Mouse (Mus musculus): ENCODE results near the gene Sh3glb2. TPM values are rescaled to one million over a fixed set of nuclear protein-coding genes. Genes with fewer than 3 reads are reported as not detected.

Sh3glb2 gene
- polyA plus RNA-seq, 1 experiment from 2014 or later: 107 TPM

GRCm38 (mm10) chr2:30311481-30311880, 47.7 kb downstream of the Sh3glb2 start:
- no peak for ATAC-seq (ENCODE audit: insufficient read depth, low FRiP score)
- H3K4me2 ChIP-seq (ENCODE audit: low read depth, low read length): no peak overlapping the region
- no peaks in the 10 kb centered on the region for H3K4me1 ChIP-seq (ENCODE audit: control insufficient read depth, insufficient read depth, low read length)
- peaks cover 31% of the 10 kb centered on the region; the same call in 1 of the 2 replicates for H3K36me3 ChIP-seq (ENCODE audit: control insufficient read depth, insufficient read depth, low read length)
- WGBS: 87% methylated on average over 2 of the region's 2 CpGs
- no peak overlapping the region for H3K9ac ChIP-seq (ENCODE audit: low read length)
- no peak overlapping the region for H3K4me3 ChIP-seq (replicated peaks; ENCODE audit: low read length)
- no peaks in the 10 kb centered on the region for H3K9me3 ChIP-seq (replicated peaks; ENCODE audit: control insufficient read depth, low read length)
- H3K27me3 ChIP-seq (ENCODE audit: control insufficient read depth, insufficient read depth, low read length): no peaks in the 10 kb centered on the region
- H3K27ac ChIP-seq (ENCODE audit: low read length): no peak overlapping the region

- H3K9me3 ChIP-seq (replicated peaks; ENCODE audit: control insufficient read depth, low read length): no peaks in the 10 kb centered on the region
- 83% methylated on average over 3 of the region's 3 CpGs for WGBS
- H3K4me3 ChIP-seq (replicated peaks; ENCODE audit: low read length): no peak overlapping the region
- no peaks in the 10 kb centered on the region for H3K4me1 ChIP-seq (ENCODE audit: control insufficient read depth, insufficient read depth, low read length)
- ATAC-seq (ENCODE audit: insufficient read depth, low FRiP score): no peak
- H3K4me2 ChIP-seq (ENCODE audit: low read depth, low read length): no peak overlapping the region
- no peak overlapping the region for H3K27ac ChIP-seq (ENCODE audit: low read length)
- no peaks in the 10 kb centered on the region for H3K27me3 ChIP-seq (ENCODE audit: control insufficient read depth, insufficient read depth, low read length)
- no peak overlapping the region for H3K9ac ChIP-seq (ENCODE audit: low read length)
- peaks cover 16% of the 10 kb centered on the region; the same call in 1 of the 2 replicates for H3K36me3 ChIP-seq (ENCODE audit: control insufficient read depth, insufficient read depth, low read length)
Measured at GRCm38 (mm10) chr2:30309351-30309750, 49.8 kb downstream of the Sh3glb2 start.

DNA sequence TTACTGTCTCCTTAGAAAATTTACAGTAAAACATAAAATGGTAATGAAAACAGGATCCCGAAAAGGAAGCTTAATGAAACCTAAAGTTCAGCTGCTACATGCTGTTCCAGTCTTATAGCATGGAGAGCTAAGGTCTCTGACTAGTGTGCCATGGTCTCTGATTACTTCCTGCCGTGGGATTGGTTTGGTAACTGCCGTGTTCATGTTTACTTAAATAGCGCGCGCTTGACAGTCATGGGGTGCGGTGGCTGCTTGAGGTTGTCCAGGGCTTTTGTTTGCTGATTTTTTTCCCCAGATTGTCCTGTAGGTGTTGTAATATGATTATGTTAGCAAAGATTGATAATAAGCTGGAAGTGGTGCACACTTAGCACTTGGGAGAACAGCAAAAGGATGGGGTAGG, 53.0 kb downstream of the Sh3glb2 start:
- no peaks in the 10 kb centered on the region for H3K9me3 ChIP-seq (replicated peaks; ENCODE audit: control insufficient read depth, low read length)
- no peak overlapping the region for H3K9ac ChIP-seq (ENCODE audit: low read length)
- ATAC-seq (ENCODE audit: insufficient read depth, low FRiP score): peak; percentile 53; the same call in 1 of the 2 replicates
- no peaks in the 10 kb centered on the region for H3K4me1 ChIP-seq (ENCODE audit: control insufficient read depth, insufficient read depth, low read length)
- peaks cover 22% of the 10 kb centered on the region for H3K36me3 ChIP-seq (ENCODE audit: control insufficient read depth, insufficient read depth, low read length)
- H3K27me3 ChIP-seq (ENCODE audit: control insufficient read depth, insufficient read depth, low read length): no peaks in the 10 kb centered on the region
- no peak overlapping the region for H3K4me3 ChIP-seq (replicated peaks; ENCODE audit: low read length)
- no peak overlapping the region for H3K4me2 ChIP-seq (ENCODE audit: low read depth, low read length)
- WGBS: 83% methylated on average over 7 of the region's 7 CpGs
- H3K27ac ChIP-seq (ENCODE audit: low read length): no peak overlapping the region

GRCm38 (mm10) chr2:30299966-30300365, 59.2 kb downstream of the Sh3glb2 start:
- no peaks in the 10 kb centered on the region for H3K4me1 ChIP-seq (ENCODE audit: control insufficient read depth, insufficient read depth, low read length)
- no peak overlapping the region for H3K4me3 ChIP-seq (replicated peaks; ENCODE audit: low read length)
- H3K9ac ChIP-seq (ENCODE audit: low read length): no peak overlapping the region
- no peak overlapping the region for H3K4me2 ChIP-seq (ENCODE audit: low read depth, low read length)
- H3K36me3 ChIP-seq (ENCODE audit: control insufficient read depth, insufficient read depth, low read length): peaks cover 23% of the 10 kb centered on the region
- H3K27me3 ChIP-seq (ENCODE audit: control insufficient read depth, insufficient read depth, low read length): no peaks in the 10 kb centered on the region
- H3K27ac ChIP-seq (ENCODE audit: low read length): no peak overlapping the region
- no peaks in the 10 kb centered on the region for H3K9me3 ChIP-seq (replicated peaks; ENCODE audit: control insufficient read depth, low read length)
- ATAC-seq (ENCODE audit: insufficient read depth, low FRiP score): no peak
- 86% methylated on average over 5 of the region's 5 CpGs for WGBS

DNA sequence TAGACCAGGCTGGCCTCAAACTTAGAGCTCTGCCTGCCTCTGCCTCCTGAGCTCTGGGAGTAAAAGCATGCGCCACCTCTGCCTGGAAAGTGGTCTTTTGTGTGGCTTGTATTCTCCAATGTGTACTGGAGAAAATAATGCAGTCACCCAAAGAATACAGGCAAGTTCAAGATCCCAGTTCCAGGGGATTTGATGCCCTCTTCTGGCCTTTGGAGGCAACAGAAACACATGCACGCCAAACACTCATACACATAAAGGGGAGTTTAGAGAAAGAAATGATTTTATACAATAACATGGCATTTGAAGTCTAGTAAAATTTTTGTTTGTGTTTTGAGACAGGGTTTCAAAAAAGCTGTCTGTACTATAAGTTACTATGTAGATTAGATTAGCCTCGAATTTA, 59.6 kb downstream of the Sh3glb2 start:
- Histone ChIP-seq H3K27me3 (ENCODE audit: control insufficient read depth, insufficient read depth, low read length) (no peaks in the 10 kb centered on the region), H3K4me3 (replicated peaks; ENCODE audit: low read length) (no peak overlapping the region), H3K4me1 (ENCODE audit: control insufficient read depth, insufficient read depth, low read length) (no peaks in the 10 kb centered on the region), H3K36me3 (ENCODE audit: control insufficient read depth, insufficient read depth, low read length) (peaks cover 23% of the 10 kb centered on the region), H3K9me3 (replicated peaks; ENCODE audit: control insufficient read depth, low read length) (no peaks in the 10 kb centered on the region), H3K9ac (ENCODE audit: low read length) (no peak overlapping the region), H3K4me2 (ENCODE audit: low read depth, low read length) (no peak overlapping the region), H3K27ac (ENCODE audit: low read length) (no peak overlapping the region)
- 70% methylated on average over 3 of the region's 3 CpGs for WGBS
- no peak for ATAC-seq (ENCODE audit: insufficient read depth, low FRiP score)

Small RNA genes within 50 kb of the gene (microRNA-seq; reads per million reads assigned to microRNA genes)
- gene Gm47292: not detected

Other genes starting within 250 kb of the Sh3glb2 start
- gene Zer1, start 234.8 kb downstream of the Sh3glb2 start, polyA plus RNA-seq (2015; fragmentation: Nextera tagmentation; extraction: Ambion mirVana): 5.1 and 5.4 TPM in 2 replicates
- 5.2 and 5.4 TPM in 2 replicates for gene Tbc1d13, start 225.6 kb downstream of the Sh3glb2 start, polyA plus RNA-seq (2015; fragmentation: Nextera tagmentation; extraction: Ambion mirVana)
- 17.5 and 19.0 TPM in 2 replicates for gene Endog, start 187.8 kb downstream of the Sh3glb2 start, polyA plus RNA-seq (2015; fragmentation: Nextera tagmentation; extraction: Ambion mirVana)
- 62.7 and 65.6 TPM in 2 replicates for gene Spout1, start 180.9 kb downstream of the Sh3glb2 start, polyA plus RNA-seq (2015; fragmentation: Nextera tagmentation; extraction: Ambion mirVana)
- gene Kyat1, start 153.5 kb downstream of the Sh3glb2 start, polyA plus RNA-seq (2015; fragmentation: Nextera tagmentation; extraction: Ambion mirVana): 25.8 and 39.2 TPM in 2 replicates
- gene Lrrc8a, start 121.6 kb downstream of the Sh3glb2 start, polyA plus RNA-seq (2015; fragmentation: Nextera tagmentation; extraction: Ambion mirVana): 34.0 and 40.1 TPM in 2 replicates
- gene Gm28035, start 118.8 kb downstream of the Sh3glb2 start, polyA plus RNA-seq (2015; fragmentation: Nextera tagmentation; extraction: Ambion mirVana): 0.24 and 0.30 TPM in 2 replicates
- 13.3 and 13.5 TPM in 2 replicates for gene Phyhd1, start 93.1 kb downstream of the Sh3glb2 start, polyA plus RNA-seq (2015; fragmentation: Nextera tagmentation; extraction: Ambion mirVana)
- gene Gm28038, start 78.3 kb downstream of the Sh3glb2 start, polyA plus RNA-seq (2015; fragmentation: Nextera tagmentation; extraction: Ambion mirVana): not detected in 2 replicates
- 32.4 and 34.0 TPM in 2 replicates for gene Dolk, start 73.0 kb downstream of the Sh3glb2 start, polyA plus RNA-seq (2015; fragmentation: Nextera tagmentation; extraction: Ambion mirVana)
- gene Nup188, start 72.9 kb downstream of the Sh3glb2 start, polyA plus RNA-seq (2015; fragmentation: Nextera tagmentation; extraction: Ambion mirVana): 26.0 and 30.5 TPM in 2 replicates
- gene Miga2, start 4.9 kb upstream of the Sh3glb2 start, polyA plus RNA-seq (2015; fragmentation: Nextera tagmentation; extraction: Ambion mirVana): 26.2 and 26.3 TPM in 2 replicates
- 39.0 and 45.8 TPM in 2 replicates for gene Dolpp1, start 32.9 kb upstream of the Sh3glb2 start, polyA plus RNA-seq (2015; fragmentation: Nextera tagmentation; extraction: Ambion mirVana)
- 27.7 and 29.0 TPM in 2 replicates for gene Crat, start 56.5 kb upstream of the Sh3glb2 start, polyA plus RNA-seq (2015; fragmentation: Nextera tagmentation; extraction: Ambion mirVana)
- 138 and 146 TPM in 2 replicates for gene Ptpa, start 56.7 kb upstream of the Sh3glb2 start, polyA plus RNA-seq (2015; fragmentation: Nextera tagmentation; extraction: Ambion mirVana)
- gene Ier5l, start 114.9 kb upstream of the Sh3glb2 start, polyA plus RNA-seq (2015; fragmentation: Nextera tagmentation; extraction: Ambion mirVana): 0.56 and 0.83 TPM in 2 replicates
- 0.34 and 1.1 TPM in 2 replicates for gene Cstad, start 235.7 kb upstream of the Sh3glb2 start, polyA plus RNA-seq (2015; fragmentation: Nextera tagmentation; extraction: Ambion mirVana)

Data from stomach, embryonic 16.5 days (tissue).